Mouse (Mus musculus) natural killer cell, adult 2 months (primary cell): ENCODE measurements at regions not wholly inside any gene's neighbourhood (a gene's known extent, or its start where the extent isn't known, plus 50 kb on each side); places are given as distances from the start of the nearest gene placed in this dataset.

Experiments used
- DNase-seq, 2 experiments: peaks; one replicate each; pipeline ENCODE4 v3.0.0; 2022; ENCODE audit warnings: low spot score in 2 of 2

- no peak for DNase-seq
Measured at GRCm38 (mm10) chr1:166735545-166735944, 53.9 kb upstream of the Fmo9 start.

- no peak for DNase-seq
Measured at GRCm38 (mm10) chr1:166738029-166738428, 56.4 kb upstream of the Fmo9 start.

- no peak for DNase-seq
Measured at GRCm38 (mm10) chr1:166750236-166750635, 68.6 kb upstream of the Fmo9 start.

- DNase-seq, result no peak
Measured at GRCm38 (mm10) chr1:166750777-166751176, 69.1 kb upstream of the Fmo9 start.

GRCm38 (mm10) chr1:166751436-166751835, 69.8 kb upstream of the Fmo9 start:
- no peak for DNase-seq

GRCm38 (mm10) chr1:166752990-166753709, 71.5 kb upstream of the Fmo9 start:
- no peak for DNase-seq

- no peak for DNase-seq
Measured at GRCm38 (mm10) chr1:166758987-166759386, 77.3 kb upstream of the Fmo9 start.

- no peak for DNase-seq
Measured at GRCm38 (mm10) chr1:166773114-166773513, 91.5 kb upstream of the Fmo9 start.

- DNase-seq, result peak in 1 of 2 experiments; percentile 15
Measured at GRCm38 (mm10) chr1:166782106-166782505, 100.5 kb upstream of the Fmo9 start.

- DNase-seq, result no peak
Measured at GRCm38 (mm10) chr1:166787945-166788344, 106.3 kb upstream of the Fmo9 start.

GRCm38 (mm10) chr1:166788824-166789399, 107.3 kb upstream of the Fmo9 start:
- no peak for DNase-seq

- no peak for DNase-seq
Measured at GRCm38 (mm10) chr1:166793052-166793716, 111.5 kb upstream of the Fmo9 start.

- DNase-seq, result no peak
Measured at GRCm38 (mm10) chr1:166793717-166794081, 112.1 kb upstream of the Fmo9 start.

- no peak for DNase-seq
Measured at GRCm38 (mm10) chr1:166794622-166795244, 113.1 kb upstream of the Fmo9 start.

- no peak for DNase-seq
Measured at GRCm38 (mm10) chr1:166795613-166796012, 114.0 kb upstream of the Fmo9 start.

GRCm38 (mm10) chr1:166796362-166796925, 114.8 kb upstream of the Fmo9 start:
- DNase-seq, result no peak

- no peak for DNase-seq
Measured at GRCm38 (mm10) chr1:166796931-166797330, 115.3 kb upstream of the Fmo9 start.

- no peak for DNase-seq
Measured at GRCm38 (mm10) chr1:166800953-166801603, 119.4 kb upstream of the Fmo9 start.

GRCm38 (mm10) chr1:166801929-166802328, 120.3 kb upstream of the Fmo9 start:
- no peak for DNase-seq

GRCm38 (mm10) chr1:166803928-166804327, 122.3 kb upstream of the Fmo9 start:
- DNase-seq, result no peak

- DNase-seq, result no peak
Measured at GRCm38 (mm10) chr1:166804333-166804732, 122.7 kb upstream of the Fmo9 start.
